Mouse (Mus musculus) forebrain, postnatal 0 days (tissue): Measurements from ENCODE around the gene Olfr532. TPM values are rescaled to one million over a fixed set of nuclear protein-coding genes. Genes with fewer than 3 reads are reported as not detected.
"Not testable (repeated sequence)": the region's sequence is repeated elsewhere in the genome, so short reads cannot be mapped to it uniquely, and the experiment has no call there.

Experiments
- ATAC-seq: fragments of 200-750 bp; cut with Nextera tagmentation; 2 replicates; pipeline ENCODE4 v1.8.0; 2017; ENCODE audit warnings: mild to moderate bottlenecking, moderate library complexity
- DNase-seq: peaks from one replicate; pipeline ENCODE4 v3.0.0-alpha.2; 2015
- H3K27ac ChIP-seq: fragments of 300-500 bp; sonication (generic); 2 replicates; pipeline ENCODE4 v1.5.1; 2014; ENCODE audit warnings: low read depth, mild to moderate bottlenecking, antibody characterized with exemption, low read length, moderate library complexity, mixed read lengths
- H3K27me3 ChIP-seq: fragments of 300-500 bp; sonication (generic); 2 replicates; pipeline ENCODE4 v1.6.1; 2014; ENCODE audit warnings: mild to moderate bottlenecking, low read length, mixed read lengths; ENCODE audit not compliant: insufficient read depth
- H3K36me3 ChIP-seq: fragments of 300-500 bp; sonication (generic); 2 replicates; pipeline ENCODE4 v1.6.1; 2014; ENCODE audit warnings: mild to moderate bottlenecking, moderate library complexity; ENCODE audit not compliant: insufficient read depth
- H3K4me1 ChIP-seq: fragments of 300-500 bp; sonication (generic); 2 replicates; pipeline ENCODE4 v1.6.1; 2014; ENCODE audit warnings: antibody characterized with exemption; ENCODE audit not compliant: insufficient read depth
- H3K4me2 ChIP-seq: fragments of 300-500 bp; sonication (generic); 2 replicates; pipeline ENCODE4 v1.6.1; 2014; ENCODE audit warnings: low read depth, mild to moderate bottlenecking, moderate library complexity
- H3K4me3 ChIP-seq: fragments of 300-500 bp; sonication (generic); 2 replicates; pipeline ENCODE4 v1.5.1; 2014; ENCODE audit warnings: low read depth, low read length, mixed read lengths
- H3K9ac ChIP-seq: fragments of 300-500 bp; sonication (generic); 2 replicates; pipeline ENCODE4 v1.6.1; 2014; ENCODE audit warnings: mild to moderate bottlenecking
- H3K9me3 ChIP-seq: fragments of 300-500 bp; sonication (generic); 2 replicates; pipeline ENCODE4 v1.6.1; 2016; ENCODE audit warnings: low read length
- CTCF ChIP-seq: sonication (generic); IDR thresholded peaks from 2 replicates; pipeline ENCODE4 v1.5.1; 2016; ENCODE audit warnings: antibody characterized with exemption, control low read depth, low read depth
- WGBS: fragments of 180-500 bp; shearing (Covaris S2); extraction: QIAGEN DNeasy Blood & Tissue Kit; methylation state at CpG from one replicate; pipeline ENCODE4 v1.1.7; 2014; 5-methylcytosine and 5-hydroxymethylcytosine counted together
- polyA plus RNA-seq: library from polyadenylated mRNA; unstranded; fragments of >200 nt; fragmentation: Nextera tagmentation; extraction: Ambion mirVana; gene quantifications from 2 replicates; pipeline ENCODE4 v1.2.1, GENCODE M21; 2015
- total RNA-seq: library from RNA; depleted of rRNA; stranded (reverse); fragments of >200 nt; gene quantifications from 2 replicates; pipeline ENCODE4 v1.2.3, GENCODE M21; 2014; rRNA removed

Olfr532 gene
- total RNA-seq: not detected in 2 replicates
- polyA plus RNA-seq: not detected in 2 replicates

GRCm38 (mm10) chr7:140421539-140421938 lies at the start of gene Olfr532:
Olfr532 (minus strand) TSS chr7:140421639.
- Histone ChIP-seq H3K27me3 (no peaks in the 10 kb centered on the region), H3K9ac (no peak within 1 kb of the TSS), H3K36me3 (no peaks in the 10 kb centered on the region), H3K4me3 (no peak within 1 kb of the TSS), H3K4me1 (no peaks in the 10 kb centered on the region), H3K9me3 (no peaks in the 10 kb centered on the region), H3K4me2 (no peak within 1 kb of the TSS), H3K27ac (no peak within 1 kb of the TSS)
- DNase-seq (no peak), ATAC-seq (no peak)
- 97% methylated on average over 1 of the region's 1 CpGs for WGBS
- TF ChIP-seq CTCF: no peak

GRCm38 (mm10) chr7:140463070-140463469 lies 41.6 kb upstream of the Olfr532 start, which contains the start of gene Olfr533:
Olfr533 (plus strand) TSS chr7:140463370.
- not testable (repeated sequence) for H3K4me2 ChIP-seq, DNase-seq, H3K27ac ChIP-seq, ATAC-seq, H3K4me3 ChIP-seq, H3K4me1 ChIP-seq, H3K27me3 ChIP-seq, H3K9me3 ChIP-seq, H3K9ac ChIP-seq, H3K36me3 ChIP-seq
- no CpG with 5 or more reads among the region's 1 CpGs for WGBS

GRCm38 (mm10) chr7:140443141-140443540 lies 21.7 kb upstream of the Olfr532 start:
- Histone ChIP-seq H3K4me3 (no peak overlapping the region), H3K4me1 (no peaks in the 10 kb centered on the region), H3K9me3 (no peaks in the 10 kb centered on the region), H3K27ac (no peak overlapping the region), H3K4me2 (no peak overlapping the region), H3K9ac (no peak overlapping the region), H3K36me3 (no peaks in the 10 kb centered on the region), H3K27me3 (no peaks in the 10 kb centered on the region)
- no peak for TF ChIP-seq CTCF
- WGBS: 90% methylated on average over 1 of the region's 1 CpGs
- DNase-seq (no peak), ATAC-seq (no peak)

DNA sequence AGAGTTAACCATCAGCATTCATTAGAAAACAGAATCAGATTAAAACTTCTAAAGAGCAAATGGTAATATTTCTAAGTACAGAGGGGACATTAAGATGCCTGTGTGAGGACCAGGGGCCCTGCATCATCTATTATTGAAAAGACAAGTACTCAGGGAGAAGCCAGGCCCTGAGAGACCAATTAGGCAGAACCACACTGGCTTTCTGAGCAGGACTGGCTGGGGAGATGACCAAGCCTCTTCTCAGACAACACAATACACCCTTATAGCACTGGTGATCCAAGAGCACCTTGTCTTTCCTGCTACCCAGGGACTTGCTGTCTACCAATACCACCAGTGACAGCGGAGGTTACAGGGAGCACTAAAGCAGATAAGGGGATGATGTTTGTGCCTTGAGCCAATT lies 18.6 kb downstream of the Olfr532 start, which contains the start of gene Olfr531:
TSS of gene Olfr531 (minus strand) at position 101 of the 400 bp plus-strand sequence.
- Histone ChIP-seq H3K9ac (no peak within 1 kb of the TSS), H3K4me1 (no peaks in the 10 kb centered on the region), H3K4me3 (no peak within 1 kb of the TSS), H3K4me2 (no peak within 1 kb of the TSS), H3K9me3 (no peaks in the 10 kb centered on the region; the same call in 1 of the 2 replicates), H3K27ac (no peak within 1 kb of the TSS), H3K27me3 (no peaks in the 10 kb centered on the region), H3K36me3 (no peaks in the 10 kb centered on the region)
- DNase-seq (no peak), ATAC-seq (no peak)
- no peak for TF ChIP-seq CTCF
- WGBS: 88% methylated on average over 1 of the region's 1 CpGs

GRCm38 (mm10) chr7:140376911-140377310 lies 44.5 kb downstream of the Olfr532 start:
- Histone ChIP-seq H3K4me3 (no peak overlapping the region), H3K27ac (no peak overlapping the region), H3K36me3 (no peaks in the 10 kb centered on the region), H3K27me3 (no peaks in the 10 kb centered on the region), H3K9ac (no peak overlapping the region), H3K4me2 (no peak overlapping the region), H3K9me3 (no peaks in the 10 kb centered on the region), H3K4me1 (no peaks in the 10 kb centered on the region)
- ATAC-seq: no peak
- TF ChIP-seq CTCF: no peak
- DNase-seq: no peak
- 95% methylated on average over 2 of the region's 2 CpGs for WGBS

DNA sequence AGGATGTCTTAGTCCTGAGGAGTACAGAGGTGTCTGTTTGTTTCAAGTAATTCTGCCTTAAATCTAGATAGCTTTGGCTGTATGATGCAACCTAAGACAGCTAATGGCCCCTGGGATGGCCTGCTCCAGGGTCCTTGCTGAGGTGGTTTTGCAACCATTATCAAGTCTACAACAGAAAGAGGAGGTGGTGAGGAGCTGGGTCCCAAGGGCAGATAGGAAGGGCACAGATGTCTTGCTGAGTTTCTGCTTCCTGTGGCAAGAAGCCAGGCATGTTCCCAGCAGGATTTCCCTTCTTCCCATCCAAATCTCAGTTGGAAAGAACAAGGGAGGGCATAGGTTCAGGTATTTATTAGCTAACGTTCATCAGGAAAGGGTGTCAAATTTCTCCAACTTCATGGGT lies 45.2 kb downstream of the Olfr532 start, which contains the start of gene Olfr530:
TSS of gene Olfr530 (minus strand) at position 101 of the 400 bp plus-strand sequence.
- Histone ChIP-seq H3K4me2 (no peak within 1 kb of the TSS), H3K4me1 (no peaks in the 10 kb centered on the region), H3K36me3 (no peaks in the 10 kb centered on the region), H3K4me3 (no peak within 1 kb of the TSS), H3K27ac (no peak within 1 kb of the TSS), H3K9ac (no peak within 1 kb of the TSS), H3K27me3 (no peaks in the 10 kb centered on the region), H3K9me3 (no peaks in the 10 kb centered on the region)
- 53% methylated on average over 1 of the region's 1 CpGs for WGBS
- DNase-seq (no peak), ATAC-seq (no peak)
- TF ChIP-seq CTCF: no peak

- no peak for TF ChIP-seq CTCF
- H3K4me3 ChIP-seq: no peak overlapping the region
- no peak for DNase-seq
Measured at GRCm38 (mm10) chr7:140374300-140374699, 47.1 kb downstream of the Olfr532 start.

More at GRCm38 (mm10) chr7:140374300-140374699, 47.1 kb downstream of the Olfr532 start:
- WGBS: 81% methylated on average over 4 of the region's 4 CpGs
- no peak for ATAC-seq
- Histone ChIP-seq H3K27ac (no peak overlapping the region), H3K4me2 (no peak overlapping the region), H3K9me3 (no peaks in the 10 kb centered on the region), H3K9ac (no peak overlapping the region), H3K27me3 (no peaks in the 10 kb centered on the region), H3K4me1 (no peaks in the 10 kb centered on the region), H3K36me3 (no peaks in the 10 kb centered on the region)

Other genes starting within 250 kb of the Olfr532 start
- not detected in 2 replicates for gene Olfr523, start 248.4 kb downstream of the Olfr532 start, total RNA-seq
- gene Olfr523, start 248.4 kb downstream of the Olfr532 start, polyA plus RNA-seq: not detected in 2 replicates
- not detected in 2 replicates for gene Olfr524, start 215.7 kb downstream of the Olfr532 start, total RNA-seq
- not detected in 2 replicates for gene Olfr524, start 215.7 kb downstream of the Olfr532 start, polyA plus RNA-seq
- gene Cd163l1, start 203.4 kb downstream of the Olfr532 start, total RNA-seq: 0.08 TPM in 1 of 2 replicates, not detected in the other
- gene Cd163l1, start 203.4 kb downstream of the Olfr532 start, polyA plus RNA-seq: not detected in 2 replicates
- not detected in 2 replicates for gene 5830411N06Rik, start 174.4 kb downstream of the Olfr532 start, total RNA-seq
- gene 5830411N06Rik, start 174.4 kb downstream of the Olfr532 start, polyA plus RNA-seq: not detected in 2 replicates
- gene Olfr525, start 100.8 kb downstream of the Olfr532 start, total RNA-seq: not detected in 2 replicates
- not detected in 2 replicates for gene Olfr525, start 100.8 kb downstream of the Olfr532 start, polyA plus RNA-seq
- not detected in 2 replicates for gene Olfr527, start 87.6 kb downstream of the Olfr532 start, total RNA-seq
- not detected in 2 replicates for gene Olfr527, start 87.6 kb downstream of the Olfr532 start, polyA plus RNA-seq
- gene Olfr60, start 60.0 kb downstream of the Olfr532 start, total RNA-seq: not detected in 2 replicates
- gene Olfr60, start 60.0 kb downstream of the Olfr532 start, polyA plus RNA-seq: not detected in 2 replicates
- not detected in 2 replicates for gene Olfr530, start 45.3 kb downstream of the Olfr532 start, total RNA-seq
- not detected in 2 replicates for gene Olfr530, start 45.3 kb downstream of the Olfr532 start, polyA plus RNA-seq
- gene Olfr531, start 18.7 kb downstream of the Olfr532 start, total RNA-seq: not detected in 2 replicates
- not detected in 2 replicates for gene Olfr531, start 18.7 kb downstream of the Olfr532 start, polyA plus RNA-seq
- not detected in 2 replicates for gene Olfr533, start 41.7 kb upstream of the Olfr532 start, total RNA-seq
- not detected in 2 replicates for gene Olfr533, start 41.7 kb upstream of the Olfr532 start, polyA plus RNA-seq
- gene Olfr535, start 62.6 kb upstream of the Olfr532 start, total RNA-seq: not detected in 2 replicates
- not detected in 2 replicates for gene Olfr535, start 62.6 kb upstream of the Olfr532 start, polyA plus RNA-seq
- not detected in 2 replicates for gene Olfr536, start 85.8 kb upstream of the Olfr532 start, total RNA-seq
- gene Olfr536, start 85.8 kb upstream of the Olfr532 start, polyA plus RNA-seq: not detected in 2 replicates
- not detected in 2 replicates for gene Olfr538, start 146.2 kb upstream of the Olfr532 start, total RNA-seq
- gene Olfr538, start 146.2 kb upstream of the Olfr532 start, polyA plus RNA-seq: not detected in 2 replicates
- gene Olfr46, start 179.6 kb upstream of the Olfr532 start, total RNA-seq: not detected in 2 replicates
- not detected in 2 replicates for gene Olfr46, start 179.6 kb upstream of the Olfr532 start, polyA plus RNA-seq
- gene Olfr61, start 207.3 kb upstream of the Olfr532 start, total RNA-seq: not detected in 2 replicates
- not detected in 2 replicates for gene Olfr61, start 207.3 kb upstream of the Olfr532 start, polyA plus RNA-seq
- not detected in 2 replicates for gene Olfr53, start 224.8 kb upstream of the Olfr532 start, total RNA-seq
- gene Olfr53, start 224.8 kb upstream of the Olfr532 start, polyA plus RNA-seq: not detected in 2 replicates
- under 0.01 TPM in 2 replicates for gene Olfr539, start 238.3 kb upstream of the Olfr532 start, total RNA-seq
- gene Olfr539, start 238.3 kb upstream of the Olfr532 start, polyA plus RNA-seq: 0.05 TPM in 1 of 2 replicates, not detected in the other